Comparison of ENCODE assay signal across 16 mouse cellular contexts in genomic region chr11:100406995-100407705, GRCm38 (mm10). TPM values are rescaled to one million over a fixed set of nuclear protein-coding genes. Genes with fewer than 3 reads are reported as not detected.
A peak's percentile ranks its signal among the peaks of the same experiment; 100 is the strongest.
DNase-seq lines count a peak whose midpoint lies in the region; ATAC-seq lines count a peak whose summit lies in the region.
"Had no signal": no experiment of that assay in that cellular context is flagged by ENCODE, and none has a peak within 500 bp of the region (broad histone marks: within the 10 kb centered on the region; RNA-seq: fewer than 3 reads in every experiment).

No protein-coding gene starts in this region.

- DNase-seq in limb, embryonic 10.5 days (ENCODE audit: low spot score), result no peak
- peak; percentile 88 to 96 for DNase-seq in cerebellum, adult 18-20 months
- DNase-seq in cerebellum, postnatal 10 days, result peak; percentile 86

- peak overlapping the region; percentile 6; the same call in 1 of the 2 replicates for H3K4me2 ChIP-seq in limb, embryonic 12.5 days
- H3K4me2 ChIP-seq in stomach, embryonic 16.5 days (ENCODE audit: low read depth, low read length), result no peak overlapping the region
- H3K4me2 ChIP-seq in forebrain, embryonic 12.5 days, result no peak overlapping the region
- H3K4me2 ChIP-seq: heart, embryonic 15.5 days; hindbrain, embryonic 14.5 days; intestine, embryonic 15.5 days; liver, embryonic 15.5 days; neural tube, embryonic 12.5 days had no signal

- no peak for ATAC-seq in limb, embryonic 12.5 days (ENCODE audit: insufficient number of reproducible peaks, insufficient read depth, low FRiP score, low TSS enrichment, low read depth)
- no peak for ATAC-seq in stomach, embryonic 16.5 days (ENCODE audit: insufficient read depth, low FRiP score)
- no peak for ATAC-seq in forebrain, embryonic 12.5 days (ENCODE audit: low FRiP score)
- no peak for ATAC-seq in activated CD4-positive, CD25-positive, alpha-beta regulatory T cell, adult 4 months
- ATAC-seq: intestine, embryonic 15.5 days; midbrain, embryonic 16.5 days; Patski had no signal

- no peaks in the 10 kb centered on the region for H3K9me3 ChIP-seq in limb, embryonic 12.5 days
- H3K9me3 ChIP-seq in limb, embryonic 10.5 days (replicated peaks), result no peaks in the 10 kb centered on the region
- H3K9me3 ChIP-seq in stomach, embryonic 16.5 days (replicated peaks; ENCODE audit: control insufficient read depth, low read length), result no peaks in the 10 kb centered on the region
- H3K9me3 ChIP-seq in forebrain, embryonic 12.5 days, result no peaks in the 10 kb centered on the region
- H3K9me3 ChIP-seq: heart, embryonic 15.5 days; intestine, embryonic 15.5 days; liver, embryonic 15.5 days; neural tube, embryonic 12.5 days had no signal

- H3K27me3 ChIP-seq in limb, embryonic 12.5 days, result no peaks in the 10 kb centered on the region
- H3K27me3 ChIP-seq in limb, embryonic 10.5 days (ENCODE audit: low read depth, poor library complexity, severe bottlenecking), result no peaks in the 10 kb centered on the region
- H3K27me3 ChIP-seq in stomach, embryonic 16.5 days (ENCODE audit: control insufficient read depth, insufficient read depth, low read length), result no peaks in the 10 kb centered on the region
- H3K27me3 ChIP-seq in forebrain, embryonic 12.5 days, result no peaks in the 10 kb centered on the region
- H3K27me3 ChIP-seq: heart, embryonic 15.5 days; intestine, embryonic 15.5 days; neural tube, embryonic 12.5 days; Patski had no signal

- H3K9ac ChIP-seq in limb, embryonic 12.5 days (replicated peaks), result no peak overlapping the region
- H3K9ac ChIP-seq in stomach, embryonic 16.5 days (ENCODE audit: low read length), result 0 out of 2 replicates have a peak overlapping the region, but pooled peaks have one; percentile 9
- no peak overlapping the region for H3K9ac ChIP-seq in forebrain, embryonic 12.5 days
- H3K9ac ChIP-seq: forebrain, postnatal 0 days; heart, embryonic 15.5 days; hindbrain, embryonic 14.5 days; intestine, embryonic 15.5 days; liver, embryonic 15.5 days; neural tube, embryonic 12.5 days had no signal

- 72% methylated on average over 5 of the region's 5 CpGs for WGBS in limb, embryonic 12.5 days
- WGBS in limb, embryonic 10.5 days, result 86% methylated on average over 5 of the region's 5 CpGs
- 78% methylated on average over 5 of the region's 5 CpGs for WGBS in stomach, embryonic 16.5 days
- WGBS in forebrain, embryonic 12.5 days, result 88% methylated on average over 5 of the region's 5 CpGs

- no peak overlapping the region for H3K4me3 ChIP-seq in limb, embryonic 12.5 days (replicated peaks)
- H3K4me3 ChIP-seq in limb, embryonic 10.5 days, result no peak overlapping the region
- H3K4me3 ChIP-seq in stomach, embryonic 16.5 days (replicated peaks; ENCODE audit: low read length), result no peak overlapping the region
- H3K4me3 ChIP-seq in forebrain, embryonic 12.5 days (replicated peaks), result no peak overlapping the region
- H3K4me3 ChIP-seq: heart, embryonic 15.5 days; intestine, embryonic 15.5 days; layer of hippocampus, adult 2 months; liver, embryonic 15.5 days; neural tube, embryonic 12.5 days had no signal

- peaks cover 41% of the 10 kb centered on the region for H3K36me3 ChIP-seq in limb, embryonic 12.5 days
- peaks cover 47% of the 10 kb centered on the region for H3K36me3 ChIP-seq in limb, embryonic 10.5 days
- peaks cover 12% of the 10 kb centered on the region; the same call in 1 of the 2 replicates for H3K36me3 ChIP-seq in stomach, embryonic 16.5 days (ENCODE audit: control insufficient read depth, insufficient read depth, low read length)
- no peaks in the 10 kb centered on the region for H3K36me3 ChIP-seq in forebrain, embryonic 12.5 days (replicated peaks)
- H3K36me3 ChIP-seq: liver, embryonic 15.5 days; neural tube, embryonic 12.5 days had no signal

- no peak overlapping the region for H3K27ac ChIP-seq in limb, embryonic 12.5 days
- H3K27ac ChIP-seq in limb, embryonic 10.5 days, result no peak overlapping the region
- H3K27ac ChIP-seq in stomach, embryonic 16.5 days (ENCODE audit: low read length), result peak overlapping the region; percentile 68
- no peak overlapping the region for H3K27ac ChIP-seq in forebrain, embryonic 12.5 days
- H3K27ac ChIP-seq: heart, embryonic 15.5 days; hindbrain, embryonic 14.5 days; intestine, embryonic 15.5 days; layer of hippocampus, adult 2 months; liver, embryonic 15.5 days; neural tube, embryonic 12.5 days had no signal

- peaks cover 22% of the 10 kb centered on the region for H3K4me1 ChIP-seq in limb, embryonic 12.5 days (replicated peaks)
- H3K4me1 ChIP-seq in limb, embryonic 10.5 days, result peaks cover 37% of the 10 kb centered on the region
- peaks cover 32% of the 10 kb centered on the region for H3K4me1 ChIP-seq in stomach, embryonic 16.5 days (ENCODE audit: control insufficient read depth, insufficient read depth, low read length)
- H3K4me1 ChIP-seq in forebrain, embryonic 12.5 days, result peaks cover 15% of the 10 kb centered on the region

RNA-seq across cellular contexts. Expression of gene P3h4, which starts 7.5 kb away (rescaled TPM):
- polyA plus RNA-seq in limb, embryonic 12.5 days (2016; fragmentation: Nextera tagmentation; extraction: Ambion mirVana), result 54.3 and 58.3 TPM in 2 replicates
- 33.9 and 45.3 TPM in 2 replicates for polyA plus RNA-seq in limb, embryonic 10.5 days (2016; fragmentation: Nextera tagmentation; extraction: Ambion mirVana)
- 56.7 and 62.1 TPM in 2 replicates for polyA plus RNA-seq in stomach, embryonic 16.5 days (2015; fragmentation: Nextera tagmentation; extraction: Ambion mirVana)
- polyA plus RNA-seq in forebrain, embryonic 12.5 days (2016; fragmentation: Nextera tagmentation; extraction: Ambion mirVana), result 15.9 and 18.9 TPM in 2 replicates
- polyA plus RNA-seq in activated CD4-positive, CD25-positive, alpha-beta regulatory T cell, adult 4 months (2017; shearing (Covaris generic)), result not detected

RNA-seq across cellular contexts. Expression of gene Fkbp10, which starts 8.3 kb away (rescaled TPM):
- polyA plus RNA-seq in limb, embryonic 12.5 days (2016; fragmentation: Nextera tagmentation; extraction: Ambion mirVana), result 101 and 118 TPM in 2 replicates
- polyA plus RNA-seq in limb, embryonic 10.5 days (2016; fragmentation: Nextera tagmentation; extraction: Ambion mirVana), result 67.6 and 89.5 TPM in 2 replicates
- polyA plus RNA-seq in stomach, embryonic 16.5 days (2015; fragmentation: Nextera tagmentation; extraction: Ambion mirVana), result 114 and 119 TPM in 2 replicates
- polyA plus RNA-seq in forebrain, embryonic 12.5 days (2016; fragmentation: Nextera tagmentation; extraction: Ambion mirVana), result 27.0 and 32.1 TPM in 2 replicates
- polyA plus RNA-seq in activated CD4-positive, CD25-positive, alpha-beta regulatory T cell, adult 4 months (2017; shearing (Covaris generic)), result not detected

RNA-seq across cellular contexts. Expression of gene Jup, which starts 9.6 kb away (rescaled TPM):
- 44.1 and 49.3 TPM in 2 replicates for polyA plus RNA-seq in limb, embryonic 12.5 days (2016; fragmentation: Nextera tagmentation; extraction: Ambion mirVana)
- polyA plus RNA-seq in limb, embryonic 10.5 days (2016; fragmentation: Nextera tagmentation; extraction: Ambion mirVana), result 35.6 and 41.8 TPM in 2 replicates
- 247 and 328 TPM in 2 replicates for polyA plus RNA-seq in stomach, embryonic 16.5 days (2015; fragmentation: Nextera tagmentation; extraction: Ambion mirVana)
- polyA plus RNA-seq in forebrain, embryonic 12.5 days (2016; fragmentation: Nextera tagmentation; extraction: Ambion mirVana), result 37.6 and 40.5 TPM in 2 replicates
- polyA plus RNA-seq in activated CD4-positive, CD25-positive, alpha-beta regulatory T cell, adult 4 months (2017; shearing (Covaris generic)), result 1 to 10 TPM in 1 of 2 experiments, under 1 TPM in 1; 0.19 to 1.5 TPM

RNA-seq across cellular contexts. Expression of gene Nt5c3b, which starts 34.5 kb away (rescaled TPM):
- polyA plus RNA-seq in limb, embryonic 12.5 days (2016; fragmentation: Nextera tagmentation; extraction: Ambion mirVana), result 173 and 183 TPM in 2 replicates
- 149 and 173 TPM in 2 replicates for polyA plus RNA-seq in limb, embryonic 10.5 days (2016; fragmentation: Nextera tagmentation; extraction: Ambion mirVana)
- polyA plus RNA-seq in stomach, embryonic 16.5 days (2015; fragmentation: Nextera tagmentation; extraction: Ambion mirVana), result 99.1 and 109 TPM in 2 replicates
- polyA plus RNA-seq in forebrain, embryonic 12.5 days (2016; fragmentation: Nextera tagmentation; extraction: Ambion mirVana), result 106 and 111 TPM in 2 replicates
- 100 to 1,000 TPM; 118 to 125 TPM for polyA plus RNA-seq in activated CD4-positive, CD25-positive, alpha-beta regulatory T cell, adult 4 months (2017; shearing (Covaris generic))

RNA-seq across cellular contexts. Expression of gene Klhl10, which starts 34.6 kb away (rescaled TPM):
- 1.0 and 1.1 TPM in 2 replicates for polyA plus RNA-seq in limb, embryonic 12.5 days (2016; fragmentation: Nextera tagmentation; extraction: Ambion mirVana)
- polyA plus RNA-seq in limb, embryonic 10.5 days (2016; fragmentation: Nextera tagmentation; extraction: Ambion mirVana), result 0.63 and 0.69 TPM in 2 replicates
- polyA plus RNA-seq in stomach, embryonic 16.5 days (2015; fragmentation: Nextera tagmentation; extraction: Ambion mirVana), result 0.29 and 0.30 TPM in 2 replicates
- 0.51 and 0.74 TPM in 2 replicates for polyA plus RNA-seq in forebrain, embryonic 12.5 days (2016; fragmentation: Nextera tagmentation; extraction: Ambion mirVana)
- polyA plus RNA-seq in activated CD4-positive, CD25-positive, alpha-beta regulatory T cell, adult 4 months (2017; shearing (Covaris generic)), result not detected

Comparison
In these comparisons a context has a peak if more than half of its experiments do, and no peak if none do; other contexts are left out.
1. RNA of gene P3h4, which starts 7.5 kb away (polyA plus RNA-seq): 56.7 to 62.1 TPM in stomach, embryonic 16.5 days, 54.3 to 58.3 TPM in limb, embryonic 12.5 days, 33.9 to 45.3 TPM in limb, embryonic 10.5 days and 15.9 to 18.9 TPM in forebrain, embryonic 12.5 days; not detected in activated CD4-positive, CD25-positive, alpha-beta regulatory T cell, adult 4 months; every median in the first group is over 10 times any median in the second.
2. RNA of gene Fkbp10, which starts 8.3 kb away (polyA plus RNA-seq): 114 to 119 TPM in stomach, embryonic 16.5 days, 101 to 118 TPM in limb, embryonic 12.5 days, 67.6 to 89.5 TPM in limb, embryonic 10.5 days and 27.0 to 32.1 TPM in forebrain, embryonic 12.5 days; not detected in activated CD4-positive, CD25-positive, alpha-beta regulatory T cell, adult 4 months; every median in the first group is over 10 times any median in the second.
3. RNA of gene Jup, which starts 9.6 kb away (polyA plus RNA-seq): 247 to 328 TPM in stomach, embryonic 16.5 days, 44.1 to 49.3 TPM in limb, embryonic 12.5 days, 35.6 to 41.8 TPM in limb, embryonic 10.5 days and 37.6 to 40.5 TPM in forebrain, embryonic 12.5 days; 0.19 to 1.5 TPM in activated CD4-positive, CD25-positive, alpha-beta regulatory T cell, adult 4 months; every median in the first group is over 10 times any median in the second.